7 mouse cellular contexts compared by ENCODE assay signal in the genomic region with DNA sequence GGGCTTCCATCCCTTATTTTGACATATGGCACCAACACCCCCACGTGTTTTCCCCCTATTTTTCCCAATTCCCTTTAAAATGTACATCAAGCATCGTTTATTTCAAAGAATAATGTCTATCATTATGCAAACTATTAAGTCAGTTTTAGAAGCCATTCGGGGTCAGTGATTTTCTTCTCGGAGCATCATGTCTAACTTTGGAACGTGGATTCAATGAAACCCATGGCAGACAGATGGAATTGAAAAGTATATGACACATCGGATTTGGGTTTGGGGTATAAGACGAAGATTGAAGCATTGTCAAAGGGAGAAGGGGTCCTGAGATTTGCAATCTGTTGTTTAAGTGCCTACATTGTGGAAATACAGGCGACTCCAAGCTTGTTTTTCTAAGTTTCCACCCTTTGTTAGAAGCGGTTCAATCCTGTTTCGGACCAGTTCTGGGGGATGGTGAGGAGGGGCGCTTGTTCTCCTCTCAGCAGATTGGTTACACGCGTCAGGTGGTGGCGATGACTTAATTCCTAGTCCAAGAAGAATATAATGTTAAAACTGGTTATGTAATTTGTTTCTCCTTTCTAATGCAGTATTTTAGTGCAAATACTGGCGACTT. TPM values are rescaled to one million over a fixed set of nuclear protein-coding genes. Genes with fewer than 3 reads are reported as not detected.
DNase-seq lines count a peak whose midpoint lies in the region; ATAC-seq lines count a peak whose summit lies in the region.

No protein-coding gene starts in this region.

- intact Hi-C loops in left cerebral cortex, postnatal 10 days (cut with DNase I) = loop anchor here (5.0 to 10.0 kb wide), 3 partner anchors 273 to 870 kb away; no protein-coding TSS in a partner anchor

- peak; percentile 16 for ATAC-seq in inflammation-experienced regulatory T-cells, adult 6 months
- peak; percentile 24 for ATAC-seq in megakaryocyte progenitor cell, adult 5-6 weeks (replicated peaks; ENCODE audit: poor library complexity)

- DNase-seq in adipocyte (ENCODE audit: low spot score) = peak; percentile 93
- DNase-seq in embryo, embryonic 10 days (ENCODE audit: low spot score) = peak; percentile 91
- DNase-seq in gastrocnemius, postnatal 10 days = peak; percentile 46
- DNase-seq in left cerebral cortex, postnatal 10 days (ENCODE audit: extremely low spot score in 1 of 2, low spot score in 2 of 2) = peak; percentile 82 to 87
- DNase-seq in right cerebral cortex, postnatal 25 days = peak; percentile 68

RNA-seq across cellular contexts. Expression of a gene that starts 1.3 kb away (rescaled TPM):
- 10 to 100 TPM; 39.3 to 63.3 TPM for total RNA-seq in gastrocnemius, postnatal 10 days (2021)
- 10 to 100 TPM in 1 of 3 experiments, 1 to 10 TPM in 2; 5.9 to 12.0 (median 8.4) TPM for polyA plus RNA-seq in inflammation-experienced regulatory T-cells, adult 6 months (2017; shearing (Covaris generic))
- 10 to 100 TPM; 28.1 to 30.4 TPM for total RNA-seq in left cerebral cortex, postnatal 10 days (2021)
- total RNA-seq in megakaryocyte progenitor cell, adult 5-6 weeks (2015) = 17.5 and 28.3 TPM in 2 replicates
- 30.9 and 44.2 TPM in 2 replicates for total RNA-seq in megakaryocyte progenitor cell, adult 5-6 weeks (2017)

Comparison
In these comparisons a context has a peak if more than half of its experiments do, and no peak if none do; other contexts are left out.
1. Peak in every context shown above with its lines: DNase-seq and ATAC-seq.